Mouse (Mus musculus): ENCODE measurements at regions not wholly inside any gene's neighbourhood (a gene's known extent, or its start where the extent isn't known, plus 50 kb on each side); places are given as distances from the start of the nearest gene placed in this dataset.
A peak's percentile ranks its signal among the peaks of the same experiment; 100 is the strongest.
"Not testable (repeated sequence)": the region's sequence is repeated elsewhere in the genome, so short reads cannot be mapped to it uniquely, and the experiment has no call there.

DNA sequence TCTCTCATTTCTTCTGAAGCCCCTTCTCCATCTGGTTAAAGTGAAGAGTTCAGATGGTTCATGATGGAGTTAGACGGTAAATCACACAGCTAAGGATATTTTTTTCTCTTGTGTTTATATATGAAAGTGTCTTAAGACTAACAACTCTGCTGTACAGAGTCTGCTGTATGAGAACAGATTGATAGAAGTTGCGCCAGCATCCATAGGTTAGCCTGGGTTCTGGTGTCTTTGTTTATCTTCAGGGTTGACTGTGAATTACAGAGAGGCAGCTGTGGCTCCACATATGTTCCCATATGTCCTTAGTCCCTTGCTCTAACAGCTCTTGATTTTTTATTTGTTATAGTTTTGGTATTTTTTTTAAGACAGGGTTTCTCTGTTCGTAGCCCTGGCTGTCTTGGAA is 334.9 kb upstream of the Api5 start:
- no peak for DNase-seq (ENCODE audit: low spot score in 2 of 2)

DNA sequence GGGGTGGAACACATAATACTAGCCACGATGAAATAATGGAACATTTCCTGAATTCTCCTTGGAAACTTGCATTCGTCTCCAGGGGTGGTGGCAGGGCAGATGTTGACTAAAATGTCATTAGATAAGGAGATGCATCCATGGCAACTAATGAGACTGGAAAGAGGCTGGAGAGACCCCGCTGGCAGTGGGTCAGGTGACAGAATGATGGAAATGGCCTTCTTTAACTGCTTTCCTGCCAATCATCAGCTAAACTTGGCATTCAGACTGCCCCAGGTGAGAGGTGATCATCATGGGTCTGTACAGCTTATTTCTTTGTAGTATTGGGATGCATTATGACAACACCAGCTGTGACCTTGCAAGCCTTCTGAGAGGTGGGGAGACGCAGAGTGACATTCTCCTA is 334.3 kb upstream of the Api5 start:
- DNase-seq (ENCODE audit: low spot score in 2 of 2), result no peak

DNA sequence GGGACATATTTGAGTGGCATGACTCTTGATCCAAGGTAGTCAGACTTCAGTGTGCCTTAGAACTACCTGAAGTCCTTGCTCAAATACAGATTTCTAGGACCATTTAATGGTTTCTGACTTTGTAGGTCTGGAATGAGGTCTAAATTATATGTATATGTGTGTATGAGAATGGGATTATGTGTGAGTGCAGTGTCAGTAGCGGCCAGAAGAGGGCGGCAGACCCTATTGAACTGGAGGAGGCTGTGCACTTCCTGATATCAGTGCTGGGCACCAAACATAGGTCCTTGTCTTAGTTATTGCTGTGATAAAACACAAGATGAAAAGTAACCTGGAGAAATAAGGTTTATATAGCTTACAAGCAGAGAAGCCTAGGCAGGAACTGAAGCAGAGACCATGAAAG is 328.6 kb upstream of the Api5 start:
- DNase-seq (ENCODE audit: low spot score in 2 of 2), result no peak

DNA sequence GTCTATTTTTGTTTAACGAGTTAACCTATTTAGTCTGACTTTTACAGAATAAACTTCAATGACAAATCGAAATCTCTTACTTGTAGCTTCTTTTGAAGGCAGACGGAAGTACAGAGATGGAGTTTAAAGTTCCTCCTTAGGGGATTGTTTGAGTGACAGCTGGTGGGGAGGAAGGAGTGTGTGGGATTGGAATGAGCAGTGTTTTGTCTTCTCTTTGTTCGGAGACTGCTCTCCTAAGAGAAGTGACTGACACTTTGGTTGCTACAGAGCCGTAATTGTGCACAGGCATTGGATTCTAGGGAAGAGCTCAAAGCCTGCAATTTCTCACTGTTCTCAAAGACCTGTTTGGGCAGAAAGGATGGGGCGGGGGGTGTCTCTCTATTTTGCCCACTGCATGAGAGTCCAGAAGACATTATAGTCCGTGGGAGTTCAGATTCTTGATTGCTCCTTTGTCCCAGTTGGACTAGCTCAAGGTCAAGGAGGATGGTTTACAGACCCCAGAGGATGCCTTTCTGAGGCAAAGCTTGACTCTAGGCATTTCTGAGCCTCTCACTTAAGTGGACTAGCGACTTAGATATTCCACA is 327.0 kb upstream of the Api5 start:
- DNase-seq (ENCODE audit: low spot score in 2 of 2), result no peak

DNA sequence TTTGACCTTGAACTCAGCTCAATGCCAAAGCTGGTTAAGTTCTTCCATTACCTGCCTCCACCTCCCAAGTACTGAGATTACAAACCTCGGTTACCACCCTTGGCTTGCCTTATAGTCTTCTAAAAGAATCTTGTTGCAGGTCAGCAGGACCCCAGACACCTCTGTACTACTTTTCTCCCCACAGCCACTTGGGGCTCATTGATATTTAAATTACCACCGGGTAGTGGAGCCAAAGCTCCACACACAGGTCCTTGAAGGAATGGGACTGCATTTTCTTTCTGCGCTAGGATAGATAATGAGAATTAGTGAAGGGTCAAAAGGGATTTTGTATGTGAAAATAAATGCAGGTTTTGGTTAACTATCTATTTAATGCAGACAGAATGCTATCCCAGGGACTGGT is 326.5 kb upstream of the Api5 start:
- DNase-seq (ENCODE audit: low spot score in 2 of 2), result no peak

DNA sequence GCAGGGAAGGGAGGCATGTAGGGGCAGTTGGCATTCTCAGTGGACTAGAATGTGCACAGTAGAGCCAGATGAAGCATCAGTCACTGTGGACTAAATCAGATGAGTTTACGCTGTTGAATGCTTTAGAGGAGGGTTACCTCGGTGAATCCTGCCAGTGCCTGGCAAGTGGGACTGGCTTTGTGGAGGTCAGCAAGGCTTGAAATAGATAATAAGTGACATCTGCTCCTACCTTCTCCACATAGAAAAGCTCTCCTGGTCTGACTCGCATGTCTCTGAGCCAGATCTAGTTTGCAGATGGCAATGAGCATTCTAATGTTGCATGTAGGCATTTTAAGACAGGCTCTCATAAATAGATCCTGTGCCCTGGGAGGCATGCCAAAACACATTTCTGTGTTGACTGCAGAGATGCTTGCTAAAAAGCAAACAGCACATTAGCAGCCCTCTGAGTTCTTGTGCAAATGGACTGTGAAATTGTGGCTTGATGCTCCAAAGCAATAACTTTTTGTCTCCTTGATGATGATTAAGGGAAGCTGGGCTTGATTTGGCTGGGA is 310.3 kb upstream of the Api5 start:
- DNase-seq (ENCODE audit: low spot score in 2 of 2), result no peak

DNA sequence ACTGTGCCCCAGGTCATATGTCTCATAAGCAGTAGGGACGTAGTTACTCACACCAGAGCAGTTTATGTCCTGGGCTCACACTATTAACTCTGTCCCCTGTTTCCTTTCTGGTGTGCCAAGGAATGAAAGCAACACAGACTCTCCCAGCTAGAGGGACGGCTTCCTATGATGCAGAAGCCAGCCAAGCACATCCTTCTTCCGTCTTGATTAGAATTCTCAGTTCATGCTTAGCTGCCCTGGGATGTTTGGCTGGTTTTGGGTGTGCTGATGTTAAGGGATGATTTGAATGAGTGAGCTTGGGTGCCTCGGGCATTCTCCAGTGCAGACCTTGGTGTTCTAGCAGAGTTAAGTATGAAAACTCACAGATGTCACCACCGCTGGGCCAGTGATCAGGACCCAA is 291.9 kb upstream of the Api5 start:
- no peak for DNase-seq (ENCODE audit: low spot score in 2 of 2)

DNA sequence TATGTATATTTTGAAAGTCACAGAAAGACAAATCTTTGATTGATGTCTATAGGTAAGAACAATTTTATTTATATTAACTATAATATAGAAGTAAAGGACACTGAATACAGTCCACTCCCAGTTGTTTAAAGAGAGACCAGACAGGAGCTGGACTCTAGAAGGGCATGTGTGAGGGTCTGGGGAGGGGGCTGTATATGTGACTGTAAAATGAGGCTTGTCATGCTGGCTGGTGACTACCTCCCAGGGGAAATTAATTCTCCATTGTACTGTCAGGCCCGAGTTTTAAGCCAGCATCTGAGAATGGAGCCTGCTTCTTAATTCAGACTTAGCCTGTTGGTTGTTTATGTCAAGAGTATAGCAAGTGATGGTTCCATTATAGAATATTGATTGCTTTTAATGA is 261.4 kb upstream of the Api5 start:
- no peak for DNase-seq (ENCODE audit: low spot score in 2 of 2)

DNA sequence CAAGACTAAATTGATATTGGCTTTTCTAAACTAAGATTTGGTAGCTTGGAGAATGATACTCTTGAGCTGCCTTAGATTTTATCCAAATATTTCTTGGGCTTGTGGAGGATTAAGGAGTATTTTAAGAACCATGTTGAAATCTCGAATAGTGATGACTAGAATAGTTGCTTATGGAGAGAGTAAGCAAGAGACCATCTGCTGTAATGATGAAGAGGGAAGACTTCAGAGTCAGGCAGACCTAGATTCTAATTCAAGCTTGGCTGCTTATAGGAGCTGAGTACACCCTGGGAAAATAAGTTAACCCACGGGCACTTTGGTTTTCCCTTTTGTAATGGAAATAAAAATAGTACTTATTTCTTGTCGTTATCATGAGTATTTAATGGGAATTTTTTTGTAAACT is 257.3 kb upstream of the Api5 start:
- DNase-seq (ENCODE audit: low spot score in 2 of 2), result no peak

DNA sequence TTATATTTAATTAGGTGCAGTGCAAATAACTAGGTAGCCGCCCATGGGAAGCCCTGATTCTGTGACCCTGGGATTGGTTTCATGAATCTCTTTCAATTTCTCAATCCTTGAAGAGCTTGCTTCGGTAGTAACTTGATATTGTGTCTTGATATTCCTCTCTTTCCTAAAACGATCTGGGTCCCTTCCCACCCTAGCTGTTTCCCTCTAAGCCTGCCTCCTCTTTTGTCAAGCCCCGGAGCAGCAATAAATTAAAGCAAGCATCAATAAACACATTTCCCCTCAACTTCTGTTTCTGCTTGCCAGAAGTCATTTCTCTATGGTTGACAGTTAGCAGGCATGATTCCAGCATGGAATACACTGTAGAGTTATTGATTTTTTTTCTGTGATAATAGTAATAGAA is 252.6 kb upstream of the Api5 start:
- DNase-seq (ENCODE audit: low spot score in 2 of 2), result no peak

DNA sequence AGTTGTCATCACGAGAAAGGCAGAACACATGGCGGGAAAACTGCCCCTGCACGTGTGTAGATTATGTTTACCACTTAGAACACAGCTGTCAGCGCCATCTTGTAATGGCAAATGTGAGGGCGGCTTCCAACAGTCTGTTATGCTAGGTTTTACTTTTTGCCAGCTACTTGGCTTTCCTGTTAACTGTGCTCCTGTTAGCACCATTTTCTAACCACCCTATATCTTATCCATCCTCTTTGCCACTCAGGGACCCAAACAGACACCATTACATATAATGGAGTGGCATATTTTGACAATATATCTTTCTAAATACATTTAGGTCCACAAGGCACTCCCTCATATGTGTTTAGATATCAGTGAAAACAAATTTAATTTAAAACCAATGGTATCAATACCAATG is 247.7 kb upstream of the Api5 start:
- DNase-seq (ENCODE audit: low spot score in 2 of 2), result not testable (repeated sequence)

DNA sequence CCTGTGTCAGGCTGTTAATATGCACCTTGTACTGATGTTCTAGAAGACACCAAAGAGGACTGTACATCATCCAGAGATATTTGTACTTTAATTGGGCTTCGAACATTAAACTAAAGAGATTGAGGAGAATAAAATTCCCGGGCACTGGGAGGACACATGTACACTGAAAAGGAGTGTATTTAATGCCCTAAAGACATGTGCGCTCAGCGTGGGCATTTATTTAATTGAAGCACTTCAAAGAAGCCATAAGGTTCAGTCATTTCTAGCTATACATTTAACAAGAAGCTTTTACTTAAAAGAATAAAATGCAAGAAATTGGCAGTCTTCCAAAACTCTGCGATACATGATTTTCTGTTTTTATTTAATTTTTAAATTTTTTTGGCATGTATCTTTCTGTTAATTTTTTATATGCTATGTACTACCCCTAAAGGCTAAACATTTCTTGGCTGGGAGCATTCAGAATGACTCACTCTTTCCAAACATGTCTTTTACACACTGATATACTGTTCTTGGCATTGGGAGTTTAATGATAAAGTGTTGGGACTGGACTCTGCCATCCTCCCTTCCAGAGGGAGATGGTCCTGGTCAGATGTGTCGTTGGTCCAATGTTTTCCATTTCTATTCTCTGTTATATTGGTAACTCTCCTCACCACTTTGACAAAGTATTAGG is 242.3 kb upstream of the Api5 start:
- DNase-seq (ENCODE audit: low spot score in 2 of 2), result no peak

DNA sequence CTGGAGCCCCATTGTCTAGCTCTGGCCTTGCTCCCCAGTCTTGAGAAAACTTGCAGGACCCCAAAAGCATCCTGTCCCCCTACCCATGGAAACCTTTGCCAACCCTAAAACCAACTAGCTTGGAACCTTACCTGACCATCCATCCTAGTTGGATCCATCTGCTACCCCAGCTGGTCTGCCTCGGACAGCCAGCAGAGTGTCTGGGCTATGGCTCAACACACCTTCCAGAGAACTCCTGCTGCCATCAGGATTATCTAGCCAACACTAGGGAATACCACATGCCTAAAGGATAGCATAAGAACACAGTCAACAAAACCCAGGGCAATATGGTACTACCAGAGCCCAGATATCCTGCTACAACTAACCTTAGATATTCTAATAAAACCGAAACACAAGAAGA is 227.9 kb upstream of the Api5 start:
- DNase-seq (ENCODE audit: low spot score in 2 of 2), result no peak

DNA sequence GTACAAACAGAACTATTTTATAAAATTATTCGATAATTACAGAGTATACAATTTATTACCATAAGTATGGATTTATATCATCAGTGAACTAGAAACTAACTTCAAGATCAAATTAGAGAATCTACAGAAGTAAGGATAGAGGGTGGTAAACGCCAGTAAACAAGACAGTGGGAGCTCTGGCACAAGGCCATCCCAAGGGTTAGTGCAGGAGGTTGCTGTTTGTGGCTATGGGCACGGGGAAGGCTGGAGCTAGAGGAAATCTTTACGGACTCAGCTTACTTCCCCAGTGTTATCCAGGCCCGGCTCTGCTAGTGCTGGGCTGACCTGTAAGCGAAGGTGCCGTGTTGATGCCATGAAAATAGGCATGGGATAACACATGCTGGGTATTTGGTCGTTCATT is 220.5 kb upstream of the Api5 start:
- DNase-seq (ENCODE audit: low spot score in 2 of 2), result peak in 1 of 2 experiments; percentile 5

Data from cerebellum, postnatal 4 days (tissue).